Mouse (Mus musculus): ENCODE data around the gene Gm7145.
"Not testable (repeated sequence)": the region's sequence is repeated elsewhere in the genome, so short reads cannot be mapped to it uniquely, and the experiment has no call there.

Gene Gm7145

DNA sequence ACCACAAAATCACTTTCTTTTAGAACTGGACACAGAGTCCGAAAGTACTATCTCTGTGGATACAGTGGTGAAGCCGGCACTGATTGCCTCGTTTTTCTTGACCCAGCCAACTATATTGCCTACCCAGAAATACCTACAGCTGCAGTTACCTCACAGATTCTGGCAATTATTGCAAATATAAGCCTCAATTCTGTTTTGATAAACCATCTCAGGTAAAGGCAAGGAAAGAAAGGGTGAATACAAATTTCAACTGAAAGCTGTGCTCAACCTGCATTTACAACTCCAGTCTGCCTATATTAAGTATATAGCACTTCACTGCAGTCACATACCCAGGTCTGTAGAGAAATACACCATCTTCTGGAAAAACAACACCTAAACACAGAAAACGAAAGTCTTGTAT is at the start of gene Gm7145:
Gene Gm7145, plus strand, starts transcription at position 301 of the 400 bp plus-strand sequence.
- in situ Hi-C loops (cut with MboI, MseI) = no loop called here

DNA sequence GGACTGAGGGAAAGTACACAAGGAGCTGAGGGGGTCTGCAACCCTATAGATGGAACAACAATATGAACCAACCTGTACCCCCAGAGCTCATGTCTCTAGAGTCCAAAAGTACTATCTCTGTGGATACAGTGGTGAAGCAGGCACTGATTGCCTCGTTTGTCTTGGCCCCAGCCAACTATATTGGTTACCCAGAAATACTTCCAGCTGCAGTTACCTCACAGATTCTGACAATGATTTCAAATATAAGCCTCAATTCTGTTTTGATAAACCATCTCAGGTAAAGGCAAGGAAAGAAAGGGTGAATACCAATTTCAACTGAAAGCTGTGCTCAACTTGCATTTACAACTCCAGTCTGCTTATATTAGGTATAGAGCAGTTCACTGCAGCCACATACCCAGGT is 38.0 kb upstream of the Gm7145 start, which contains the start of gene Gm28168:
Gene Gm28168, plus strand, starts transcription at position 301 of the 400 bp plus-strand sequence.
- in situ Hi-C loops (cut with MboI, MseI) = not testable (repeated sequence)

DNA sequence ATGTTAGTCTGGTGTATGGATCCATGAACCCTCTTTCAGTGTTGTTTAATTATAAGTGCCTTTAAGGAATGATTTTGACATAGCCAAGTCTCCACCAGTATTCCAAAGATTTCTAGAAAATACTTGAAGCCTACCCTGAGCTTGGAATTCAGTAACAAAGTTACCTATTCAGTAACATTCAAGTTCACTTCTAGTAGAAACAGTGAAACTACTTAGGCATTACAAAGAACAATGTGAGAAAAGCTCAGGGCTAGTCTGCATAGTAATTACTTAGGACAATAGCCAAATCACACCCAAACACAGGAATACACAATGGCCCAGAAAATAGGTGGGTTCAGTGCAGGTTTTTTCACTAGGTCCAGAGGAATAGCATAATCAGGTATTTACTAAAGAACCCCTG is 38.1 kb downstream of the Gm7145 start:
- in situ Hi-C loops (cut with MboI, MseI) = not testable (repeated sequence)

GRCm38 (mm10) chr1:118012736-118013135 is 47.0 kb downstream of the Gm7145 start:
- in situ Hi-C loops (cut with MboI, MseI) = not testable (repeated sequence)

Data from T-helper 1 cell (primary cell).